ENCODE assay signal across 20 mouse cellular contexts in genomic region chr4:29138771-29139301, GRCm38 (mm10).
"Had no signal": no experiment of that assay in that cellular context is flagged by ENCODE, and none has a peak within 500 bp of the region (broad histone marks: within the 10 kb centered on the region; RNA-seq: fewer than 3 reads in every experiment).

No protein-coding gene starts in this region.

- H3K4me1 ChIP-seq: liver, embryonic 12.5 days; liver, embryonic 15.5 days; megakaryocyte, embryonic 14.5 days had no signal

- H3K4me3 ChIP-seq: intestine, embryonic 15.5 days; kidney, embryonic 15.5 days; limb, embryonic 13.5 days; liver, embryonic 12.5 days; liver, embryonic 15.5 days; megakaryocyte, embryonic 14.5 days; midbrain, embryonic 10.5 days; midbrain, embryonic 13.5 days; myocyte; neural tube, embryonic 13.5 days had no signal

- ATAC-seq: intestine, embryonic 15.5 days; liver, embryonic 12.5 days; midbrain, embryonic 13.5 days; midbrain, embryonic 16.5 days had no signal

- H3K36me3 ChIP-seq: intestine, embryonic 15.5 days; kidney, embryonic 15.5 days; limb, embryonic 13.5 days; liver, embryonic 12.5 days; liver, embryonic 15.5 days; midbrain, embryonic 10.5 days; midbrain, embryonic 13.5 days; neural tube, embryonic 13.5 days had no signal

- DNase-seq: kidney, adult 11 months; kidney, adult 8-10 months; kidney, postnatal 10 days; kidney, postnatal 36 days; left cerebral cortex, postnatal 4 days; lung, adult 18-20 months; thymus, adult 18-20 months; thymus, postnatal 36 days had no signal

- H3K9me3 ChIP-seq: intestine, embryonic 15.5 days; kidney, embryonic 15.5 days; limb, embryonic 13.5 days; liver, embryonic 12.5 days; liver, embryonic 15.5 days; megakaryocyte, embryonic 14.5 days; midbrain, embryonic 10.5 days; midbrain, embryonic 13.5 days; neural tube, embryonic 13.5 days had no signal

- H3K27me3 ChIP-seq: intestine, embryonic 15.5 days; kidney, embryonic 15.5 days; limb, embryonic 13.5 days; liver, embryonic 12.5 days; liver, embryonic 15.5 days; megakaryocyte, embryonic 14.5 days; neural tube, embryonic 13.5 days had no signal

- H3K9ac ChIP-seq: intestine, embryonic 15.5 days; kidney, embryonic 15.5 days; limb, embryonic 13.5 days; liver, embryonic 12.5 days; liver, embryonic 15.5 days; midbrain, embryonic 13.5 days; neural tube, embryonic 13.5 days had no signal

- H3K27ac ChIP-seq: intestine, embryonic 15.5 days; kidney, embryonic 15.5 days; limb, embryonic 13.5 days; liver, embryonic 12.5 days; liver, embryonic 15.5 days; macrophage; midbrain, embryonic 10.5 days; midbrain, embryonic 13.5 days; neural tube, embryonic 13.5 days had no signal

- H3K4me2 ChIP-seq: intestine, embryonic 15.5 days; kidney, embryonic 15.5 days; limb, embryonic 13.5 days; liver, embryonic 12.5 days; liver, embryonic 15.5 days; midbrain, embryonic 13.5 days; neural tube, embryonic 13.5 days had no signal
